Mouse (Mus musculus) gastrocnemius, postnatal 10 days (tissue): ENCODE measurements at regions not wholly inside any gene's neighbourhood (a gene's known extent, or its start where the extent isn't known, plus 50 kb on each side); places are given as distances from the start of the nearest gene placed in this dataset.

Source experiments
- DNase-seq: peaks from one replicate; pipeline ENCODE4 v3.0.0; 2021; ENCODE audit warnings: mixed read lengths

DNA sequence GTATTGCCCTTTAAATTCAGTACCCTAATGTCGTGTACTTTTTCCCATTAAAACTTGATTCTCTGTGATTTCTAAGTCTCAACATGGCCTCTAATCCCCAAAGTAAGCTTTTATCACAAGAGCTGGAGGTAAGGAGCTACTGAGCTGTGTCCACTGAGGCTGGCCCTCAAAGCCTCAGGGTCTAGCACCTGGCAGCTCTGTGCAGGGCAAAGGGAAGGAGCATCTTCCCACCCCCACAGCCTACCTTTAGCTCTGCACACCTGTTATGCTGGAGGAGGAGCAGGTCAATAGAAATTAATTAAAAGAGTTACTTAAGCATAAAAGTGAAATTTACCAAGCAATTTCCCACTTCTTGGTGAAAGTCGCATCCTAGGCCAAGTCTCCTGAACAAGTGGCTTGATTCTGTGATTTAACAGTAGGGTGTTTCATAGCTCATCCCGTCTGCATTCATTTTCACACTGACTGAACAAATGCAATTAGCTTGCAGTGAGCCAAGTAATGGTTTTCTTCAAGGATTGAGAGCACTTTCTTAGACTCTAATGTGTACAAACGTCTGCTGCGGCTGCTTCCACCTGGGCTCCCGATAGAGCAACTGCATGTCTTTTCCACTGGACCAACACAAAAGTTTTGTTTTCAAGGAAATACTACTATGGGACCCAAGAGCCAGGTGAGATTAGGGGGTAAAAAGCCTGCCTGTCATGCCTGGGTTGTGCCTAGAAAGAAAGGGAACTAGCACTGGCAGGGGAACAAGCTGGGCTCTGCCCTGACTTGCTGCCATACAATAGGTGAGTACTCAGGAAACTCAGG is 50.6 kb upstream of the Dap start:
- no peak for DNase-seq
